Mouse (Mus musculus): Measurements from ENCODE around the gene Csnk1g1. TPM values are rescaled to one million over a fixed set of nuclear protein-coding genes. Genes with fewer than 3 reads are reported as not detected.

Gene Csnk1g1
- polyA plus RNA-seq, 1 experiment = 11.2 TPM

- no peak for DNase-seq (ENCODE audit: low spot score)
Measured at GRCm38 (mm10) chr9:66068056-66068455, 159.3 kb downstream of the Csnk1g1 start.

GRCm38 (mm10) chr9:66068971-66069391 is 160.3 kb downstream of the Csnk1g1 start:
- DNase-seq (ENCODE audit: low spot score) = no peak

- DNase-seq (ENCODE audit: low spot score) = peak; percentile 49
Measured at GRCm38 (mm10) chr9:66069583-66069982, 160.9 kb downstream of the Csnk1g1 start, which contains the start of gene Snx22. Gene Snx22 (minus strand): TSS chr9:66069719.

GRCm38 (mm10) chr9:66070151-66070550 is 161.4 kb downstream of the Csnk1g1 start:
- no peak for DNase-seq (ENCODE audit: low spot score)

- no peak for DNase-seq (ENCODE audit: low spot score)
Measured at GRCm38 (mm10) chr9:66072754-66073153, 164.0 kb downstream of the Csnk1g1 start.

GRCm38 (mm10) chr9:66078072-66078471 is 169.3 kb downstream of the Csnk1g1 start:
- no peak for DNase-seq (ENCODE audit: low spot score)

- no peak for DNase-seq (ENCODE audit: low spot score)
Measured at GRCm38 (mm10) chr9:66078493-66078892, 169.8 kb downstream of the Csnk1g1 start.

GRCm38 (mm10) chr9:66080804-66081459 is 172.2 kb downstream of the Csnk1g1 start:
- no peak for DNase-seq (ENCODE audit: low spot score)

GRCm38 (mm10) chr9:66081999-66082398 is 173.3 kb downstream of the Csnk1g1 start:
- DNase-seq (ENCODE audit: low spot score) = no peak

- no peak for DNase-seq (ENCODE audit: low spot score)
Measured at GRCm38 (mm10) chr9:66084171-66084570, 175.4 kb downstream of the Csnk1g1 start.

GRCm38 (mm10) chr9:66087062-66087461 is 178.3 kb downstream of the Csnk1g1 start:
- no peak for DNase-seq (ENCODE audit: low spot score)

- no peak for DNase-seq (ENCODE audit: low spot score)
Measured at GRCm38 (mm10) chr9:66088411-66088810, 179.7 kb downstream of the Csnk1g1 start.

- DNase-seq (ENCODE audit: low spot score) = no peak
Measured at GRCm38 (mm10) chr9:66090593-66091244, 182.0 kb downstream of the Csnk1g1 start.

- no peak for DNase-seq (ENCODE audit: low spot score)
Measured at GRCm38 (mm10) chr9:66091327-66092231, 182.9 kb downstream of the Csnk1g1 start.

- no peak for DNase-seq (ENCODE audit: low spot score)
Measured at GRCm38 (mm10) chr9:66092664-66093063, 183.9 kb downstream of the Csnk1g1 start.

Other genes with a start within 250 kb of the Csnk1g1 start
- gene Oaz2, start 240.9 kb upstream of the Csnk1g1 start, polyA plus RNA-seq (2012; rRNA removed) = 162 and 173 TPM in 2 replicates
- gene Zfp609, start 81.4 kb upstream of the Csnk1g1 start, polyA plus RNA-seq (2012; rRNA removed) = 9.2 and 17.4 TPM in 2 replicates
- 1.8 and 3.1 TPM in 2 replicates for gene Pclaf, start 18.7 kb upstream of the Csnk1g1 start, polyA plus RNA-seq (2012; rRNA removed)
- gene Trip4, start 130 bp upstream of the Csnk1g1 start, polyA plus RNA-seq (2012; rRNA removed) = 19.4 and 21.2 TPM in 2 replicates
- gene Ppib, start 151.3 kb downstream of the Csnk1g1 start, polyA plus RNA-seq (2012; rRNA removed) = 442 and 532 TPM in 2 replicates
- 0.81 and 1.6 TPM in 2 replicates for gene Snx22, start 160.8 kb downstream of the Csnk1g1 start, polyA plus RNA-seq (2012; rRNA removed)
- 109 and 119 TPM in 2 replicates for gene Snx1, start 217.7 kb downstream of the Csnk1g1 start, polyA plus RNA-seq (2012; rRNA removed)
- gene Ciao2a, start 217.7 kb downstream of the Csnk1g1 start, polyA plus RNA-seq (2012; rRNA removed) = 35.9 and 39.6 TPM in 2 replicates
- 6.5 and 7.0 TPM in 2 replicates for gene Dapk2, start 249.3 kb downstream of the Csnk1g1 start, polyA plus RNA-seq (2012; rRNA removed)